Mouse (Mus musculus) kidney, embryonic 16.5 days (tissue): ENCODE data around the gene Thbs4. TPM values are rescaled to one million over a fixed set of nuclear protein-coding genes. Genes with fewer than 3 reads are reported as not detected.
A peak's percentile ranks its signal among the peaks of the same experiment; 100 is the strongest.

Source experiments
- ATAC-seq: fragments of 200-750 bp; cut with Nextera tagmentation; 2 replicates; pipeline ENCODE4 v1.8.0; 2017; ENCODE audit warnings: moderate TSS enrichment; ENCODE audit not compliant: low FRiP score, low TSS enrichment
- H3K27ac ChIP-seq: fragments of 300-500 bp; sonication (generic); 2 replicates; pipeline ENCODE4 v1.5.1; 2014; ENCODE audit warnings: low read length
- H3K27me3 ChIP-seq: fragments of 300-500 bp; sonication (generic); 2 replicates; pipeline ENCODE4 v1.6.1; 2014; ENCODE audit warnings: low read length, control low read depth, mixed read lengths; ENCODE audit not compliant: insufficient read depth
- H3K36me3 ChIP-seq: fragments of 300-500 bp; sonication (generic); 2 replicates; pipeline ENCODE4 v1.6.1; 2014; ENCODE audit warnings: low read length, control low read depth, mixed read lengths; ENCODE audit not compliant: insufficient read depth
- H3K4me1 ChIP-seq: fragments of 300-500 bp; sonication (generic); 2 replicates; pipeline ENCODE4 v1.6.1; 2014; ENCODE audit warnings: low read length, control low read depth, mixed read lengths; ENCODE audit not compliant: insufficient read depth
- H3K4me2 ChIP-seq: fragments of 300-500 bp; sonication (generic); replicated peaks from 2 replicates; pipeline ENCODE4 v1.6.1; 2014; ENCODE audit warnings: low read depth, low read length
- H3K4me3 ChIP-seq: fragments of 300-500 bp; sonication (generic); 2 replicates; pipeline ENCODE4 v1.5.1; 2014; ENCODE audit warnings: mild to moderate bottlenecking, low read length
- H3K9ac ChIP-seq: fragments of 300-500 bp; sonication (generic); replicated peaks from 2 replicates; pipeline ENCODE4 v1.6.1; 2014; ENCODE audit warnings: low read length
- H3K9me3 ChIP-seq: fragments of 300-500 bp; sonication (generic); 2 replicates; pipeline ENCODE4 v1.6.1; 2016; ENCODE audit warnings: low read length, control low read depth
- WGBS: fragments of 180-500 bp; shearing (Covaris S2); extraction: QIAGEN DNeasy Blood & Tissue Kit; methylation state at CpG from one replicate; pipeline ENCODE4 v1.1.7; 2014; 5-methylcytosine and 5-hydroxymethylcytosine counted together
- polyA plus RNA-seq: library from polyadenylated mRNA; unstranded; fragments of >200 nt; fragmentation: Nextera tagmentation; extraction: Ambion mirVana; gene quantifications from 2 replicates; pipeline ENCODE4 v1.2.1, GENCODE M21; 2015

Gene Thbs4
- polyA plus RNA-seq, 1 experiment from 2014 or later = 2.1 TPM

DNA sequence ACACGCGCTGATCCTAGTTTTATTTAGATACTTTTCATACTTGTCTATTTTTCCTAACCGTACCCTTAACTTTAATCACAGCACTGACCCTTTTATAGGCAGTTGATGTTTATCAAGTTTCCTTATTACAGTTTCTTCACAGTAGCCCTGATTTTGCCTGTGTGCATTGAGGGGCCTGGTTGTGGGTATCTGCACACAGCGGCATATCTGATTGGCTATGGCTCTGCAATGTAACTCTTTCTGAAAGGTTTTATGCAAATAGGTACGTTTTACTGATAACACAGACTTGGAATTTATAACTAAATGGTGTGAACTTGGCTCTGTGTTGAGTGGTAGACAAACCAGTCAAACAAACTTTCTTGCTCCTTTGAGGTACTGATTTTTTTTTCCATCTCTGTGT lies 23.1 kb downstream of the Thbs4 start:
- WGBS = 78% methylated on average over 5 of the region's 5 CpGs
- H3K4me1 ChIP-seq = no peaks in the 10 kb centered on the region
- H3K9ac ChIP-seq = no peak overlapping the region
- H3K4me2 ChIP-seq = no peak overlapping the region
- no peaks in the 10 kb centered on the region for H3K27me3 ChIP-seq
- H3K36me3 ChIP-seq = no peaks in the 10 kb centered on the region
- H3K9me3 ChIP-seq = no peaks in the 10 kb centered on the region
- H3K27ac ChIP-seq = no peak overlapping the region
- ATAC-seq = peak; percentile 35; the same call in 1 of the 2 replicates
- no peak overlapping the region for H3K4me3 ChIP-seq

DNA sequence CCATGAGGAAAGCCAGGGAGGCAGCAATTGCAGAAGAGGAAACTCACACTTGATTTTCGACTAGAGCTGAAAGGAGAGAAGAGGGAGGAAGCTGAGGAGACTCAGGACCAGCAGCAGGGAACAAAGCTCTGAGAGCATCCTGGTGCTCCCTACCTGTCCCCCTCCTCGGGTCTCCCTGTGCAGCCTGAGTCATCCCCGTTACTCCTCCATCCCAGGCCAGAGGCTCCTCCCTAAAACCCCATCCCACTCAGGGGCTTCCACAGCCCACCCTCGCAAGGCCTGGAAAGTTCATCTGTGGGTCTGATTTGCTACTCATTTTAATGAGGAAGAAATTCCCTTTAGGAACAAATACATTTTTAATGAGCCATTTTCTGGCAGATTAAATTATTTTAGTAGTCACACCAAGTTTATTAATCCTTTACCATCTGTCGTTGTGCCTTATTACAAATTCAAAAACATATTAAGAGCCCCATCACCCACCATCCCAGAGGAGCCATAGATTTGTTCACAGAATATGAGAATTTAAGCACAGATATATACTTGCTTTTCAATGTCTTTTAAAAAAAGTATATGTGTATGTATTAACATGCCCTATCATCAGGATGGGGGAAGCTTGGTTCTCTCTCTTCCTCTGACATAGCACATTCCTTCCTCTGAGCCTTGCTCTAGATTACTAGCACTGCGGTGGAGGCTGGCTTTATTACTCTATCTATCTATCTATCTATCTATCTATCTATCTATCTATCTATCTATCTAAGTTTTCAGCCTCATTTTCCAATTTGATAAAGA lies 29.0 kb downstream of the Thbs4 start:
- Histone ChIP-seq H3K9me3 (no peaks in the 10 kb centered on the region), H3K4me3 (no peak overlapping the region), H3K27ac (no peak overlapping the region), H3K9ac (no peak overlapping the region), H3K4me1 (no peaks in the 10 kb centered on the region), H3K4me2 (no peak overlapping the region), H3K27me3 (no peaks in the 10 kb centered on the region), H3K36me3 (no peaks in the 10 kb centered on the region)
- no peak for ATAC-seq
- 74% methylated on average over 6 of the region's 6 CpGs for WGBS

DNA sequence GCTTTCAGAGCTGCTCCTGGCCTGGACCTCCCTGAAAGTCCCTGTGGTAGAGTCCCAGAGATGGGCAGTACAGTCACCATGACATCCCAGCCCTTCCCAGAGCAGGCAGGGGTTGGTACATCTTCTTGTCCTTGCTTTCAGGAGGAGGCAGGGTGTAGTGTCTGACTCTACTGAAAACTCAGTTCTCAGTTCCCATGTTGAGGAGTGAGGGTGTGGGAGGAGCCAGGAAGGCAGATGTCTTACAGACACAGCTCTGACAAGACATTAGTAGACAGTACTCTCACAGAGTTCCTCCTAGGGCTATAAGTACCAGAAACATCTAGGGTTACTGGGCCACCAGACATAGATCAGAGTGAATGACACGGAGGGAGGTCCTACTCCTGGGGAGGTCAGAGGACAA lies 32.3 kb downstream of the Thbs4 start:
- Histone ChIP-seq H3K4me2 (no peak overlapping the region), H3K27me3 (no peaks in the 10 kb centered on the region), H3K9me3 (no peaks in the 10 kb centered on the region), H3K4me1 (no peaks in the 10 kb centered on the region), H3K9ac (no peak overlapping the region), H3K4me3 (no peak overlapping the region), H3K36me3 (no peaks in the 10 kb centered on the region), H3K27ac (no peak overlapping the region)
- ATAC-seq = no peak
- WGBS = 55% methylated on average over 1 of the region's 1 CpGs

DNA sequence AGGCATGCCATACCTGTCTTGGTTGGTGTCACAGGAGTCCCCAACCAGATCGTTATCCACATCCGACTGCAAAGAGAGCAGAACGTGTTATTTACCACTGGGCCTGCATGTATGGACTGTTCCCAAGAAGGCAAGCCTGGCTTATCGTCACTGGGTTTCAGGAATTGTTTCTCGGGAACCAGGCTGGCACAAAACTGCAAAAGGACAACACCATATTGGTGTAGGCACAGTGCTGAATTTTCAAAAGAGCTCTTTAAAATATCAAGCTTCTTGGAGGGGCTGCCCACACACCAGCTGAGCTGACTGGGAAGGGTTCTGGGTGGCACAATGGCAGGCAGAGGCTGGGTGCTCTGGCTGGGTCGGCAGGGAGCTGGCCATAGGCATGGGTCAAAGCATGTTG lies 34.1 kb downstream of the Thbs4 start:
- no peak for ATAC-seq
- Histone ChIP-seq H3K9ac (no peak overlapping the region), H3K27me3 (no peaks in the 10 kb centered on the region), H3K9me3 (no peaks in the 10 kb centered on the region), H3K27ac (no peak overlapping the region), H3K4me2 (no peak overlapping the region), H3K4me3 (no peak overlapping the region), H3K36me3 (no peaks in the 10 kb centered on the region), H3K4me1 (no peaks in the 10 kb centered on the region)
- WGBS = 89% methylated on average over 6 of the region's 6 CpGs

DNA sequence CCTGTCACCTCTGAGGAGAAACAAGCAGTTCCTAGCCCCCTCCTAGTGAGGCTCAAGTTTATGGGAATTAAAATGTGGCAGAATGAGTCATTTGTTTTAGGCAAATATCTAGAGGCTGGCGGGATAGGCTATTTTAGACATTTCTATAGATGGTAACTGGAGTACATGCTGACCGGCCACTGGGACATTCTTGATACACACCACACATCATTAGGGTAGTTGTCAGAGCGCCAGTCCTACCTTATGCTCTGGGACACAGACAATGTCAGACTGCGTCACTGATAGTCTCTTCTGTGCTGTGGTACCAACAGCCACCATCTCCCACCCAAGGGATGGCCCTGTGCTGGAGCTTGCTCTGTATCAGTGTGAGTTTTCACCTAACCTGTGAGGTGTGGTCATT lies 35.5 kb downstream of the Thbs4 start:
- no peaks in the 10 kb centered on the region for H3K36me3 ChIP-seq

DNA sequence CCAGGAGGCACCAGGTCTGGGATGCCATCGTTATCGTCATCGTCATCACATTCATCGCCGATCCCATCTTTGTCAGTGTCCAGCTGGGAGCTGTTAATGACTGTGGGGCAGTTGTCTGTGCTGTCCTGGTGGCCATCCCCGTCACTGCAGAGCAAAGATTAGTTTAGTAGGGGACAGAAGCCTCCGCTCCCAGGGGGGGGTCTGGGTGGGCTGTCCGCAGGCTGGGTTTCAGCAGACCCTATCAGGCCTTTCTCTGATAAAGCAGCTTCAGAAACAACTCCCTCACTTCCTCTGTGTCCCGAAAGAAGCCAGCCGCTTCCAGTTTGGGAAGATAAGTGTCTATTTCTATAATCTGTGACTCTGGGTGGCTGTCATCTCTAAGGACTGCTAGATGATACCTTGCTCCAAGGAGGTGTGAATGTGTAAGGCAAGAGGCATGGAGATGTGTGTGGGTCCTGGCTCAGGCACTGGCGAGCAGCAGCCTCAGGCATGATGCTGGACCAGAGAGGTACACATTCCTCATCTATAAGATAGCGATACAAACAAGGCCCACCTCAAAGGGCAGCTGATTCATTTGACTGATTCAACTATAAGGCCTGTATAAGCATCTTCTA lies 36.5 kb downstream of the Thbs4 start:
- 78% methylated on average over 12 of the region's 12 CpGs for WGBS
- ATAC-seq = no peak
- Histone ChIP-seq H3K36me3 (no peaks in the 10 kb centered on the region), H3K27ac (no peak overlapping the region), H3K4me1 (no peaks in the 10 kb centered on the region), H3K27me3 (no peaks in the 10 kb centered on the region), H3K4me2 (no peak overlapping the region), H3K9me3 (no peaks in the 10 kb centered on the region), H3K4me3 (no peak overlapping the region), H3K9ac (no peak overlapping the region)

More for the DNA sequence above, 35.5 kb downstream of the Thbs4 start:
- no peak overlapping the region for H3K4me2 ChIP-seq
- no peak overlapping the region for H3K4me3 ChIP-seq
- 91% methylated on average over 4 of the region's 4 CpGs for WGBS
- H3K9ac ChIP-seq = no peak overlapping the region
- ATAC-seq = no peak
- H3K27me3 ChIP-seq = no peaks in the 10 kb centered on the region
- H3K4me1 ChIP-seq = no peaks in the 10 kb centered on the region
- H3K27ac ChIP-seq = no peak overlapping the region
- no peaks in the 10 kb centered on the region for H3K9me3 ChIP-seq

DNA sequence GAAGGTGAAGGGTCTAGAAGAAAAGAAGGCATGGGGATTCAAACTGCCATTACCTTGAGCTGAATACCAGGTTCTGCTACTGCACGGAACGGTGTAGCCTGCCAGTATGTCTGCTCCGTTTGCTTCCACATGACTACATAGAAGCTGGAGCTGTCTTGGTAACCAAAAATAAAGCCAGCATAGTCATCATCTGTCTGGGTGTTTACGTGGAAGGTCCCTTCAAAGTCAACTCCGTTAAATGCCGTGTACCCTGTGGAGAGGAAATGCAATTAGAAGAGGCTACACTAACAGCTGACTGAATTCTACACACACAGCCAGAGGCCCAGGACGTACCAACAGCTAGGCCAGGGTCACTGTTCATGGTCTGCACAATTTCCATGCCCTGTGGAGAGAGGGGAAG lies 39.6 kb downstream of the Thbs4 start:
- 83% methylated on average over 7 of the region's 7 CpGs for WGBS

DNA sequence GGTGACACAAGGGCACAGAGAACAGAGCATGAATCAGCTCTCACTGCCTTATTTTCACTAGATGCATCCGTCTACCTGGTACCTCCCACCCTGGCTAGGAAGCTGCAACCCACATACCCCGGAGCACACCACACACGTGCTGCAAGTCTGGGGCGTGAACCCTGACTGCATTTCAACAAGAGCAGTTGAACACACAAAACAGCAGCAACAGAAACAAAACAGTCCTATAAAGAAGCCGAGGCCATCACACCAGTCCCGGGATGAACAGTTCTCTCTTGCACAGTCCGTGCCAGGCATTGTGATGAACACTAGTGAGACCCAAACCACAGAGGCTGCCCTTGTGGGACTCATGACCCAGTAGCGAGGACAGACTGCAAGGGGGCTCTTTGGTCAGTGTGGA lies 40.9 kb downstream of the Thbs4 start:
- H3K4me2 ChIP-seq = no peak overlapping the region
- H3K9ac ChIP-seq = no peak overlapping the region
- H3K9me3 ChIP-seq = no peaks in the 10 kb centered on the region
- 88% methylated on average over 8 of the region's 8 CpGs for WGBS
- no peak for ATAC-seq
- no peaks in the 10 kb centered on the region for H3K27me3 ChIP-seq
- H3K4me1 ChIP-seq = 0 out of 2 replicates have a peak, but pooled peaks cover 4% of the 10 kb centered on the region
- H3K4me3 ChIP-seq = no peak overlapping the region
- no peaks in the 10 kb centered on the region for H3K36me3 ChIP-seq
- H3K27ac ChIP-seq = no peak overlapping the region

More for the DNA sequence above, 39.6 kb downstream of the Thbs4 start:
- H3K4me2 ChIP-seq = no peak overlapping the region
- no peak overlapping the region for H3K4me3 ChIP-seq
- H3K4me1 ChIP-seq = 0 out of 2 replicates have a peak, but pooled peaks cover 4% of the 10 kb centered on the region
- ATAC-seq = no peak
- H3K9ac ChIP-seq = no peak overlapping the region
- H3K27me3 ChIP-seq = no peaks in the 10 kb centered on the region
- no peaks in the 10 kb centered on the region for H3K9me3 ChIP-seq
- H3K36me3 ChIP-seq = no peaks in the 10 kb centered on the region
- no peak overlapping the region for H3K27ac ChIP-seq

DNA sequence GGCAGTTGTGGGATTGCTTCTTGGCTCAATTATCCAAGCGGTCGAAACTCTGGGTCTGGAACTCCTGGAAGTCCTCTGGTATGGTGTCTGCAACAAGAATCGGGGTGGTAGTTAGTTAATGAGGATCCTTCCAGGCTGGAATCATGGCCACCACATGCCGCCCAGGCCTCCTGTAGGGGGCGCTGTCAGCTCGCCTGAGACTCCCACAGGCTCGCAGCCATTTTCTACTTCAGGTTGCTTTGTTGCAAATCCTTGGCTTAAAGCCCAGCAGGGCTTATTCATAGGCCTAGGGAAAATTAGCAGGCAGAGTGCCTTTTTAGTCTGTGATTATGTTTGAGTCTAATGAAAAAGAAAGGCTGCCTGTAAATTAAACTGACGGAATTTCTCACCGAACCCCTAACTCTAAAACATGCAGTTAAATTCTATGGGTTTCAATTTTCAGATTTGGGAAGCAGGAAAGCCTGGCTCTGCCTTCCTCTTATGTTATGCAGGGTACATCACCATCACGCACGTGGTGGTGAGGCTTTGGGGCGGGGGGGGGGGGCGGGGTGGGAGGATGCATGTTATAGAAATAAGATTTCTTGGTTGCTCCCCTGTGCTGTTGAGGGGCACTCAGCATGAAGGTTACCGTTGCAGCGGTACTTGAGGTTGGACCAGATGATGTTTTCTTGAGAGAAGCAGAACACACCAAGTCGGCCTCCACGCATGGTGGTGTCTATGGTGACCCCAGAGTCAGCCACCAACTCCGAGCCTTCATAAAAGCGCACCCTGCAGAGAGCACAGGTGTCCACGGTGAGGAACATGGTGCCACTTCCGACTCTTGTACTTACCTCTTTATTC lies 42.7 kb downstream of the Thbs4 start:
- Histone ChIP-seq H3K9ac (no peak overlapping the region), H3K27ac (no peak overlapping the region), H3K4me2 (no peak overlapping the region), H3K27me3 (no peaks in the 10 kb centered on the region), H3K4me3 (no peak overlapping the region), H3K4me1 (0 out of 2 replicates have a peak, but pooled peaks cover 4% of the 10 kb centered on the region), H3K36me3 (no peaks in the 10 kb centered on the region), H3K9me3 (peaks cover 3% of the 10 kb centered on the region; the same call in 1 of the 2 replicates)
- ATAC-seq = peak; percentile 56; the same call in 1 of the 2 replicates
- WGBS = 66% methylated on average over 21 of the region's 21 CpGs
